Mouse (Mus musculus) spleen, adult 18-20 months (tissue): ENCODE measurements around the gene Zfp472.

Source experiments
- DNase-seq, 2 experiments: peaks; one replicate each; pipeline ENCODE4 v3.0.0; 2022; ENCODE audit warnings: mixed read lengths in 2 of 2

The Zfp472 gene

GRCm38 (mm10) chr17:32965623-32966290, at the start of gene Zfp472:
TSS of gene Zfp472 (plus strand) at chr17:32965814.
- DNase-seq = peak; percentile 71 to 82

GRCm38 (mm10) chr17:32916075-32916474, 49.5 kb upstream of the Zfp472 start:
- DNase-seq = no peak

- no peak for DNase-seq
Measured at GRCm38 (mm10) chr17:32917131-32917530, 48.5 kb upstream of the Zfp472 start, which contains the start of gene Cyp4f14. TSS of gene Cyp4f14 (minus strand) at chr17:32917342.

GRCm38 (mm10) chr17:32919123-32919522, 46.5 kb upstream of the Zfp472 start:
- no peak for DNase-seq

- no peak for DNase-seq
Measured at GRCm38 (mm10) chr17:32923681-32924080, 41.9 kb upstream of the Zfp472 start.

GRCm38 (mm10) chr17:32924658-32925312, 40.8 kb upstream of the Zfp472 start:
- DNase-seq = peak; percentile 41 to 57

- no peak for DNase-seq
Measured at GRCm38 (mm10) chr17:32927803-32928202, 37.8 kb upstream of the Zfp472 start.

GRCm38 (mm10) chr17:32939831-32940230, 25.8 kb upstream of the Zfp472 start:
- DNase-seq = no peak

GRCm38 (mm10) chr17:32943661-32944060, 22.0 kb upstream of the Zfp472 start:
- DNase-seq = no peak

- no peak for DNase-seq
Measured at GRCm38 (mm10) chr17:32944402-32945035, 21.1 kb upstream of the Zfp472 start.

GRCm38 (mm10) chr17:32946716-32947115, 18.9 kb upstream of the Zfp472 start:
- DNase-seq = no peak

GRCm38 (mm10) chr17:32947215-32947914, 18.2 kb upstream of the Zfp472 start, which contains the start of gene Cyp4f13:
TSS of gene Cyp4f13 (minus strand) at chr17:32947402.
- peak; percentile 93 to 97 for DNase-seq

GRCm38 (mm10) chr17:32950136-32950535, 15.5 kb upstream of the Zfp472 start:
- no peak for DNase-seq

GRCm38 (mm10) chr17:32951006-32951405, 14.6 kb upstream of the Zfp472 start:
- no peak for DNase-seq

- DNase-seq = peak; percentile 67 to 87
Measured at GRCm38 (mm10) chr17:32951441-32951840, 14.2 kb upstream of the Zfp472 start.

- no peak for DNase-seq
Measured at GRCm38 (mm10) chr17:32965253-32965622, 376 bp upstream of the Zfp472 start.

- no peak for DNase-seq
Measured at GRCm38 (mm10) chr17:32981361-32981760, 15.7 kb downstream of the Zfp472 start.

GRCm38 (mm10) chr17:32986301-32986700, 20.7 kb downstream of the Zfp472 start:
- no peak for DNase-seq

GRCm38 (mm10) chr17:32991965-32992698, 26.5 kb downstream of the Zfp472 start:
- DNase-seq = peak in 1 of 2 experiments; percentile 23

GRCm38 (mm10) chr17:32992699-32993474, 27.3 kb downstream of the Zfp472 start, which contains the start of gene Zfp952:
TSS of gene Zfp952 (plus strand) at chr17:32993129.
- peak; percentile 54 to 78 for DNase-seq

- DNase-seq = no peak
Measured at GRCm38 (mm10) chr17:32998492-32998891, 32.9 kb downstream of the Zfp472 start.

- DNase-seq = no peak
Measured at GRCm38 (mm10) chr17:33008337-33008736, 42.7 kb downstream of the Zfp472 start.
